Mouse (Mus musculus) cerebellum, adult 2 months (tissue): ENCODE measurements at regions not wholly inside any gene's neighbourhood (a gene's known extent, or its start where the extent isn't known, plus 50 kb on each side); places are given as distances from the start of the nearest gene placed in this dataset.

ENCODE experiments used
- DNase-seq, 2 experiments: peaks; one replicate each; pipeline ENCODE4 v3.0.0; 2021
- H3K27ac ChIP-seq: fragments of 200-500 bp; 2 replicates; pipeline ENCODE4 v1.5.1; 2012; ENCODE audit warnings: low read length, control low read depth, inconsistent platforms; ENCODE audit not compliant: insufficient read depth
- H3K27me3 ChIP-seq: fragments of 200-500 bp; 2 replicates; pipeline ENCODE4 v1.6.1; 2012; ENCODE audit warnings: inconsistent platforms, mild to moderate bottlenecking, low read length, moderate library complexity; ENCODE audit not compliant: control insufficient read depth, insufficient read depth
- H3K4me1 ChIP-seq: fragments of 200-500 bp; 2 replicates; pipeline ENCODE4 v1.6.1; 2011; ENCODE audit warnings: low read length; ENCODE audit not compliant: control insufficient read depth, insufficient read depth
- H3K4me3 ChIP-seq: fragments of 200-500 bp; replicated peaks from 2 replicates; pipeline ENCODE3; 2011; ENCODE audit warnings: mild to moderate bottlenecking, low read depth, low read length, control low read depth; ENCODE audit not compliant: insufficient read depth
- CTCF ChIP-seq: fragments of 200-500 bp; IDR thresholded peaks from 2 replicates; pipeline ENCODE4 v1.5.1; 2011; ENCODE audit warnings: low read depth, mild to moderate bottlenecking, control low read depth, low read length, moderate library complexity, borderline replicate concordance; ENCODE audit not compliant: insufficient read depth
- POLR2A ChIP-seq: fragments of 200-500 bp; IDR thresholded peaks from 2 replicates; pipeline ENCODE4 v1.6.1; 2011; ENCODE audit warnings: low read length, control low read depth, borderline replicate concordance; ENCODE audit not compliant: insufficient read depth
- WGBS: fragments of 180-500 bp; shearing (Covaris S2); methylation state at CpG from one replicate; pipeline ENCODE4 v1.1.7; 2018; 5-methylcytosine and 5-hydroxymethylcytosine counted together

DNA sequence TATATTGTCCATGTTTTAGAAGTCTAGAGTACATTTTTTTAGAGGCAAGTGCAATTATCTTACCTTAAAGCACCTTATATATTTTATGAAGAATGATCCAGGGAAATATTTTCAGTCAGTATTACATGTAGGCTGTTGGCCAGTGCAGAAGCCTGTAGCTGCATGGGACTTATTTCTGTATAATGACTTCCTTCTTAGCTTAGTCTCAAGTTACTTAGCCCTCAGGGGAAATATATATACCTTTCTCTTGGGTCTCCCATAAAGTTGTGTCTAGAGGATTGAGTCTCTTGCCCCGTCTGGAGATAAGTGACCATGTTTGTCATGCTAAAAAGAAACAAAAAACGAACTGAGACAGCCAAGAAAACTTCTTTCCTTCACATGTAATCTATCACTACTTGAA lies 57.8 kb upstream of the App start:
- Histone ChIP-seq H3K27ac (no peak overlapping the region), H3K4me3 (no peak overlapping the region), H3K27me3 (no peaks in the 10 kb centered on the region), H3K4me1 (no peaks in the 10 kb centered on the region)
- 70% methylated on average over 2 of the region's 2 CpGs for WGBS
- TF ChIP-seq CTCF (no peak), POLR2A (no peak)
- no peak for DNase-seq

DNA sequence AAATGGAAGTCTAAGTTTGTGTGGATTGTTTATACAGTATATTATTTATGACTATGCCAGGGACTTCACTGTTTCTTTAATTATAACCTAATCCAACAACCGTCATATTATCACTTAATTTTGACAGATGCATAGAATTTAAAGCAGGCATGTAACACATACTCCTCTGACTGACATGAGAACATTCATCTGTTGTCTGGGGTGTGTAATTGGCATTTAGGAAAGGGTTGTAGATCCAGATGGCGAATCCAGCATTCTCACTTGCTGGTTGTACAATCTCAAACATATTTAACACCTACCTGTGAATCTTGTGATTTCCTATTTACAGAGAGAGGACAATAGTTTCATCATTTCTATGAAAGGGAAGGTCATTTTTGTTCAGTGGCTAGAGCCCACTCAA lies 50.8 kb upstream of the App start:
- WGBS = 66% methylated on average over 2 of the region's 2 CpGs

More for the DNA sequence above, 50.8 kb upstream of the App start:
- Histone ChIP-seq H3K27ac (no peak overlapping the region), H3K4me1 (no peaks in the 10 kb centered on the region), H3K27me3 (no peaks in the 10 kb centered on the region), H3K4me3 (no peak overlapping the region)
- no peak for DNase-seq
- TF ChIP-seq CTCF (no peak), POLR2A (no peak)
